Mouse (Mus musculus) hindbrain, postnatal 0 days (tissue): ENCODE data around the gene Anpep. TPM values are rescaled to one million over a fixed set of nuclear protein-coding genes. Genes with fewer than 3 reads are reported as not detected.
"Not testable (repeated sequence)": the region's sequence is repeated elsewhere in the genome, so short reads cannot be mapped to it uniquely, and the experiment has no call there.

Experiments used
- ATAC-seq: fragments of 200-750 bp; cut with Nextera tagmentation; 2 replicates; pipeline ENCODE4 v1.8.0; 2017; ENCODE audit warnings: mild to moderate bottlenecking, moderate TSS enrichment, moderate library complexity
- DNase-seq: peaks from one replicate; pipeline ENCODE4 v3.0.0-alpha.2; 2015; ENCODE audit warnings: low spot score
- H3K27ac ChIP-seq: fragments of 300-500 bp; sonication (generic); 2 replicates; pipeline ENCODE4 v1.5.1; 2014; ENCODE audit warnings: mild to moderate bottlenecking
- H3K27me3 ChIP-seq: fragments of 300-500 bp; sonication (generic); 2 replicates; pipeline ENCODE4 v1.6.1; 2014; ENCODE audit warnings: low read length, mixed read lengths; ENCODE audit not compliant: insufficient read depth
- H3K36me3 ChIP-seq: fragments of 300-500 bp; sonication (generic); 2 replicates; pipeline ENCODE4 v1.6.1; 2014; ENCODE audit warnings: low read length, mixed read lengths; ENCODE audit not compliant: insufficient read depth
- H3K4me1 ChIP-seq: fragments of 300-500 bp; sonication (generic); 2 replicates; pipeline ENCODE4 v1.6.1; 2014; ENCODE audit warnings: antibody characterized with exemption, low read length, mixed read lengths; ENCODE audit not compliant: insufficient read depth
- H3K4me2 ChIP-seq: fragments of 300-500 bp; sonication (generic); 2 replicates; pipeline ENCODE4 v1.6.1; 2014; ENCODE audit warnings: low read depth, mild to moderate bottlenecking, low read length, moderate library complexity, mixed read lengths
- H3K4me3 ChIP-seq: fragments of 300-500 bp; sonication (generic); 2 replicates; pipeline ENCODE4 v1.5.1; 2014; ENCODE audit warnings: low read length
- H3K9ac ChIP-seq: fragments of 300-500 bp; sonication (generic); replicated peaks from 2 replicates; pipeline ENCODE4 v1.6.1; 2014; ENCODE audit warnings: mild to moderate bottlenecking, low read length, moderate library complexity, mixed read lengths
- H3K9me3 ChIP-seq: fragments of 300-500 bp; sonication (generic); 2 replicates; pipeline ENCODE4 v1.6.1; 2016; ENCODE audit warnings: low read length, mixed read lengths
- CTCF ChIP-seq: IDR thresholded peaks from 2 replicates; pipeline ENCODE4 v1.5.1; 2016; ENCODE audit warnings: antibody characterized with exemption, control low read depth, low read depth
- WGBS: fragments of 180-500 bp; shearing (Covaris S2); extraction: QIAGEN DNeasy Blood & Tissue Kit; methylation state at CpG from one replicate; pipeline ENCODE4 v1.1.7; 2014; 5-methylcytosine and 5-hydroxymethylcytosine counted together
- polyA plus RNA-seq: library from polyadenylated mRNA; unstranded; fragments of >200 nt; fragmentation: Nextera tagmentation; extraction: Ambion mirVana; gene quantifications from 2 replicates; pipeline ENCODE4 v1.2.1, GENCODE M21; 2015
- total RNA-seq: library from RNA; depleted of rRNA; stranded (reverse); fragments of >200 nt; gene quantifications from 2 replicates; pipeline ENCODE4 v1.2.3, GENCODE M21; 2014

The Anpep gene
- total and polyA plus RNA-seq, 2 experiments from 2014 or later = 3.7 to 4.1 TPM

GRCm38 (mm10) chr7:79800336-79800735, 60.5 kb downstream of the Anpep start:
- H3K4me3 ChIP-seq = no peak overlapping the region
- H3K36me3 ChIP-seq = no peaks in the 10 kb centered on the region
- no peak overlapping the region for H3K27ac ChIP-seq
- DNase-seq (no peak), ATAC-seq (no peak)
- H3K4me1 ChIP-seq = no peaks in the 10 kb centered on the region
- no peak overlapping the region for H3K4me2 ChIP-seq
- H3K27me3 ChIP-seq = no peaks in the 10 kb centered on the region
- no peak for TF ChIP-seq CTCF
- 86% methylated on average over 4 of the region's 4 CpGs for WGBS
- no peak overlapping the region for H3K9ac ChIP-seq
- no peaks in the 10 kb centered on the region for H3K9me3 ChIP-seq

GRCm38 (mm10) chr7:79799506-79799905, 61.4 kb downstream of the Anpep start:
- Histone ChIP-seq H3K4me2 (no peak overlapping the region), H3K4me1 (no peaks in the 10 kb centered on the region), H3K36me3 (no peaks in the 10 kb centered on the region), H3K27ac (no peak overlapping the region), H3K9me3 (no peaks in the 10 kb centered on the region), H3K9ac (no peak overlapping the region), H3K4me3 (no peak overlapping the region), H3K27me3 (0 out of 2 replicates have a peak, but pooled peaks cover 4% of the 10 kb centered on the region)
- 65% methylated on average over 6 of the region's 6 CpGs for WGBS
- ATAC-seq (no peak), DNase-seq (no peak)
- no peak for TF ChIP-seq CTCF

GRCm38 (mm10) chr7:79799048-79799447, 61.8 kb downstream of the Anpep start:
- DNase-seq (peak; percentile 85), ATAC-seq (no peak)
- Histone ChIP-seq H3K36me3 (no peaks in the 10 kb centered on the region), H3K27me3 (0 out of 2 replicates have a peak, but pooled peaks cover 7% of the 10 kb centered on the region), H3K4me1 (no peaks in the 10 kb centered on the region), H3K9ac (no peak overlapping the region), H3K27ac (no peak overlapping the region), H3K9me3 (no peaks in the 10 kb centered on the region), H3K4me2 (no peak overlapping the region), H3K4me3 (no peak overlapping the region)
- 4% methylated on average over 8 of the region's 8 CpGs for WGBS
- peak; percentile 91 for TF ChIP-seq CTCF

- no peaks in the 10 kb centered on the region for H3K4me1 ChIP-seq
- 27% methylated on average over 5 of the region's 5 CpGs for WGBS
- H3K9me3 ChIP-seq = no peaks in the 10 kb centered on the region
- 0 out of 2 replicates have a peak, but pooled peaks cover 8% of the 10 kb centered on the region for H3K27me3 ChIP-seq
- DNase-seq (no peak), ATAC-seq (no peak)
- no peak overlapping the region for H3K27ac ChIP-seq
- H3K4me2 ChIP-seq = no peak overlapping the region
- H3K9ac ChIP-seq = no peak overlapping the region
- no peaks in the 10 kb centered on the region for H3K36me3 ChIP-seq
- TF ChIP-seq CTCF = no peak
- no peak overlapping the region for H3K4me3 ChIP-seq
Observed at GRCm38 (mm10) chr7:79798606-79799005, 62.3 kb downstream of the Anpep start.

- DNase-seq (no peak), ATAC-seq (no peak)
- 78% methylated on average over 6 of the region's 6 CpGs for WGBS
- Histone ChIP-seq H3K27me3 (0 out of 2 replicates have a peak, but pooled peaks cover 19% of the 10 kb centered on the region), H3K4me3 (peak within 1 kb of the TSS; percentile 43), H3K9me3 (no peaks in the 10 kb centered on the region), H3K4me1 (0 out of 2 replicates have a peak, but pooled peaks cover 6% of the 10 kb centered on the region), H3K27ac (no peak within 1 kb of the TSS), H3K36me3 (no peaks in the 10 kb centered on the region), H3K4me2 (peak within 1 kb of the TSS; percentile 63), H3K9ac (peak within 1 kb of the TSS; percentile 53)
- TF ChIP-seq CTCF = no peak
Observed at GRCm38 (mm10) chr7:79793688-79794087, 67.2 kb downstream of the Anpep start, which contains the start of gene Mesp1. Gene Mesp1, minus strand, starts transcription at chr7:79793788.

- no peak overlapping the region for H3K27ac ChIP-seq
- peak overlapping the region; percentile 63 for H3K4me2 ChIP-seq
- 1% methylated on average over 79 of the region's 80 CpGs for WGBS
- ATAC-seq = peak; percentile 71
- peak overlapping the region; percentile 53 for H3K9ac ChIP-seq
- no peaks in the 10 kb centered on the region for H3K9me3 ChIP-seq
- peak; percentile 68 for TF ChIP-seq CTCF
- DNase-seq = peak; percentile 64
- peak overlapping the region; percentile 43 for H3K4me3 ChIP-seq
- 0 out of 2 replicates have a peak, but pooled peaks cover 19% of the 10 kb centered on the region for H3K27me3 ChIP-seq
- 0 out of 2 replicates have a peak, but pooled peaks cover 6% of the 10 kb centered on the region for H3K4me1 ChIP-seq
- no peaks in the 10 kb centered on the region for H3K36me3 ChIP-seq
Observed at GRCm38 (mm10) chr7:79792635-79793421, 68.0 kb downstream of the Anpep start.

GRCm38 (mm10) chr7:79789812-79790211, 71.0 kb downstream of the Anpep start:
- H3K4me1 ChIP-seq = not testable (repeated sequence)
- 20% methylated on average over 2 of the region's 2 CpGs for WGBS

More at GRCm38 (mm10) chr7:79789812-79790211, 71.0 kb downstream of the Anpep start:
- not testable (repeated sequence) for H3K9ac ChIP-seq, H3K4me2 ChIP-seq, H3K9me3 ChIP-seq, H3K36me3 ChIP-seq, ATAC-seq, H3K4me3 ChIP-seq, H3K27ac ChIP-seq, DNase-seq
- 0 out of 2 replicates have a peak, but pooled peaks cover 22% of the 10 kb centered on the region for H3K27me3 ChIP-seq
